Mouse (Mus musculus) midbrain, embryonic 13.5 days (tissue): ENCODE results near the gene Grin2a. TPM values are rescaled to one million over a fixed set of nuclear protein-coding genes. Genes with fewer than 3 reads are reported as not detected.

ENCODE experiments used
- ATAC-seq: fragments of 200-750 bp; cut with Nextera tagmentation; 2 replicates; pipeline ENCODE4 v1.8.0; 2017; ENCODE audit warnings: mild to moderate bottlenecking, moderate TSS enrichment, moderate library complexity
- H3K27ac ChIP-seq: fragments of 300-500 bp; sonication (generic); 2 replicates; pipeline ENCODE4 v1.5.1; 2015; ENCODE audit warnings: inconsistent platforms, mild to moderate bottlenecking, moderate library complexity
- H3K27me3 ChIP-seq: fragments of 300-500 bp; sonication (generic); 2 replicates; pipeline ENCODE4 v1.6.1; 2015; ENCODE audit warnings: mild to moderate bottlenecking, inconsistent platforms
- H3K36me3 ChIP-seq: fragments of 300-500 bp; sonication (generic); 2 replicates; pipeline ENCODE4 v1.6.1; 2015; ENCODE audit warnings: mild to moderate bottlenecking, inconsistent platforms
- H3K4me1 ChIP-seq: fragments of 300-500 bp; sonication (generic); replicated peaks from 2 replicates; pipeline ENCODE4 v1.6.1; 2015; ENCODE audit warnings: inconsistent platforms
- H3K4me2 ChIP-seq: fragments of 300-500 bp; sonication (generic); replicated peaks from 2 replicates; pipeline ENCODE4 v1.6.1; 2015; ENCODE audit warnings: moderate library complexity, mild to moderate bottlenecking, inconsistent platforms
- H3K4me3 ChIP-seq: fragments of 300-500 bp; sonication (generic); replicated peaks from 2 replicates; pipeline ENCODE4 v1.5.1; 2015; ENCODE audit warnings: mild to moderate bottlenecking, inconsistent platforms
- H3K9ac ChIP-seq: fragments of 300-500 bp; sonication (generic); replicated peaks from 2 replicates; pipeline ENCODE4 v1.6.1; 2015; ENCODE audit warnings: mild to moderate bottlenecking, inconsistent platforms
- H3K9me3 ChIP-seq: fragments of 300-500 bp; sonication (generic); 2 replicates; pipeline ENCODE4 v1.6.1; 2016; ENCODE audit warnings: mild to moderate bottlenecking, inconsistent platforms
- WGBS: fragments of 180-500 bp; shearing (Covaris S2); methylation state at CpG from one replicate; pipeline ENCODE4 v1.1.7; 2015; 5-methylcytosine and 5-hydroxymethylcytosine counted together
- polyA plus RNA-seq: library from polyadenylated mRNA; unstranded; fragments of >200 nt; fragmentation: Nextera tagmentation; extraction: Ambion mirVana; gene quantifications from 2 replicates; pipeline ENCODE4 v1.2.1, GENCODE M21; 2015

Gene Grin2a
- polyA plus RNA-seq, 1 experiment from 2014 or later = 3.8 TPM

DNA sequence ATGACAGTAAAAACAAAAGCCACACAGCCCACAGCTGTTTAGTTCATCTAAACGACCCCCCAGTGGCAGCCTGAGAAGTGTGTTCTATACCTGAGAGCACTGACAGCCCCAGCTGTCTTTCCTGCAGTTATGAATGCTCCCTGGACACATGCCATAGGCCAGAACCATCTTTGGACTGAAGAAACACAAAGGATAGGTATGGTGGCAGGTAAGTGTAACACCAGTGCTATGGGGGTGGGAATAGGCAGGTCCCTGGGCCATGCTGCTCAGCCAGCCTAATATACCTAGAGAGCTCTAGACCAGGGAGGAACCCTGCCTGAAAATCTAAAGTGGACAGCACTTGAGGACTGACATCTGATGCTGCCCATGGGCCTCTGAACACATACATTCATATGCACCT, 93.9 kb downstream of the Grin2a start:
- no peaks in the 10 kb centered on the region for H3K36me3 ChIP-seq
- no peak overlapping the region for H3K4me3 ChIP-seq
- H3K9ac ChIP-seq = no peak overlapping the region
- no peak overlapping the region for H3K27ac ChIP-seq
- WGBS = 60% methylated on average over 1 of the region's 1 CpGs
- H3K27me3 ChIP-seq = no peaks in the 10 kb centered on the region
- no peaks in the 10 kb centered on the region for H3K9me3 ChIP-seq
- no peaks in the 10 kb centered on the region for H3K4me1 ChIP-seq
- no peak overlapping the region for H3K4me2 ChIP-seq
- ATAC-seq = no peak

DNA sequence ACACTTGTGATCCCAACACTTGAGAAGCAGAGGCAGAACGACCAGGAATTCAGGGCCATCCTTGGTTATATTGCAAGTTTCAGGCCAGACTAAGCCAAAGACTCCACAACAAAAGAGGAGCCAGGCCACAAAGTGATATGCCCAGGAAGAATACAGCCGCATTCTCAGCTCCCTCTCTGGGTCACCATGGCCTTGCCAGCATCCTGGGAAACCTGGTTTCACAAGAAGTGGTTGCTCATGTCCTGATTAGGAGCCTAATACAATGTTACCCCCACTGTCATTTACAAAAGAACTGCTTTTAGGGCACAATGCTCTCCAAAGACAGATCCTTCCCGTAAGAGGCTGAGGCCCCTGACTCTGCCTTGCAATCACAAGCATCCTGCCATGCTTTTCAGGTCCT, 94.4 kb downstream of the Grin2a start:
- 75% methylated on average over 3 of the region's 3 CpGs for WGBS

GRCm38 (mm10) chr16:9900196-9900595, 95.2 kb downstream of the Grin2a start:
- ATAC-seq = no peak
- WGBS = 93% methylated on average over 1 of the region's 1 CpGs

More for the DNA sequence above, 94.4 kb downstream of the Grin2a start:
- no peaks in the 10 kb centered on the region for H3K9me3 ChIP-seq
- ATAC-seq = no peak
- no peak overlapping the region for H3K9ac ChIP-seq
- no peaks in the 10 kb centered on the region for H3K27me3 ChIP-seq
- no peaks in the 10 kb centered on the region for H3K36me3 ChIP-seq
- H3K27ac ChIP-seq = no peak overlapping the region
- H3K4me1 ChIP-seq = no peaks in the 10 kb centered on the region
- no peak overlapping the region for H3K4me3 ChIP-seq
- no peak overlapping the region for H3K4me2 ChIP-seq

GRCm38 (mm10) chr16:9899176-9899575, 96.2 kb downstream of the Grin2a start:
- H3K9me3 ChIP-seq = no peaks in the 10 kb centered on the region
- H3K27ac ChIP-seq = no peak overlapping the region
- H3K4me1 ChIP-seq = no peaks in the 10 kb centered on the region
- 76% methylated on average over 2 of the region's 2 CpGs for WGBS
- H3K4me3 ChIP-seq = no peak overlapping the region
- no peaks in the 10 kb centered on the region for H3K36me3 ChIP-seq
- H3K4me2 ChIP-seq = no peak overlapping the region
- no peaks in the 10 kb centered on the region for H3K27me3 ChIP-seq
- no peak for ATAC-seq
- H3K9ac ChIP-seq = no peak overlapping the region

More at GRCm38 (mm10) chr16:9900196-9900595, 95.2 kb downstream of the Grin2a start:
- Histone ChIP-seq H3K4me2 (no peak overlapping the region), H3K9ac (no peak overlapping the region), H3K36me3 (no peaks in the 10 kb centered on the region), H3K27me3 (no peaks in the 10 kb centered on the region), H3K27ac (no peak overlapping the region), H3K9me3 (no peaks in the 10 kb centered on the region), H3K4me1 (no peaks in the 10 kb centered on the region), H3K4me3 (no peak overlapping the region)

DNA sequence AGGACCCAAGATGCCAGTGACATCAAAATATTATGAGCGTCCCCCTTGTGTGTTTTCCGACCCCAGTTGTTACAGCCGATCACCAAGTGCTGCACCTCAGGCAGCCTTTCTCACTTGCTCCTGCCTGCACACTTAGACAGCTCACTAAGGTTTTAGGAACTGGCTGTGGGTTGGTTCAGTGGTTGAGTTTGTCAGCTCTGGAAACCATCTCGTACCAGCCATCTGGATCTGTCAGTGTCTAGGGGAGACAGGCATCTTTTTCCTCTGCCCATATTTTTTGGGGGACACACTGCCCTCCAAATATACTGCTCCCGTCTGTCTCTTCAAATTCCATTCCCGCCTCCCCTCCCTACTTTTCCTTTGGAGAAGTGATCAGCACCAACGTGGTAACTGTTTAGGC, 99.8 kb downstream of the Grin2a start:
- H3K9ac ChIP-seq = no peak overlapping the region
- no peak overlapping the region for H3K27ac ChIP-seq
- H3K27me3 ChIP-seq = no peaks in the 10 kb centered on the region
- H3K4me1 ChIP-seq = no peaks in the 10 kb centered on the region
- no peak for ATAC-seq
- H3K36me3 ChIP-seq = no peaks in the 10 kb centered on the region
- no peaks in the 10 kb centered on the region for H3K9me3 ChIP-seq
- H3K4me2 ChIP-seq = no peak overlapping the region
- H3K4me3 ChIP-seq = no peak overlapping the region
- WGBS = 79% methylated on average over 7 of the region's 7 CpGs

DNA sequence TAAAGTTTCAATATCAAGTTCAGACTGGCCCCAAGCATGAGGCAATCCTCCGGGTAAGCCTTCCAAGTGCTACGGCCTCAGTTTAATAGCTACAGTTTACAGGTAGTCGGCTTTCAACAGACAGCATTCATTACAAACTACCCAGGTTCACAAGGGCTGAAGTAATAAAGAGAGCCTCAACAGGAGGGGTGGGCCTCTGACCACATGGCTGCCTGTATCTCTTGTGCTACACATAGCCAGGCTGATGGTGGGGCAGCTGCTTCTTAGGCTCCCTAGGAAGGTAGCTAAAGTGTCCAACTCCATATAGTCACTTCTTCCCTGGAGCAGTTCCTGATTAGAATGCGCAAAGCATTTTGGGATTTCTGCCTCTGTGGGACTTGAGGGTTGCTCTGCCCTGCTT, 109.2 kb downstream of the Grin2a start:
- Histone ChIP-seq H3K27me3 (no peaks in the 10 kb centered on the region), H3K9ac (no peak overlapping the region), H3K4me3 (no peak overlapping the region), H3K36me3 (no peaks in the 10 kb centered on the region), H3K4me2 (no peak overlapping the region), H3K9me3 (no peaks in the 10 kb centered on the region), H3K27ac (no peak overlapping the region), H3K4me1 (no peaks in the 10 kb centered on the region)
- ATAC-seq = no peak
- WGBS = 86% methylated on average over 4 of the region's 4 CpGs

- no peak overlapping the region for H3K4me3 ChIP-seq
- no peak overlapping the region for H3K9ac ChIP-seq
- WGBS = 86% methylated on average over 2 of the region's 2 CpGs
- no peak overlapping the region for H3K4me2 ChIP-seq
- ATAC-seq = no peak
- H3K27ac ChIP-seq = no peak overlapping the region
- no peaks in the 10 kb centered on the region for H3K27me3 ChIP-seq
- H3K9me3 ChIP-seq = no peaks in the 10 kb centered on the region
- no peaks in the 10 kb centered on the region for H3K4me1 ChIP-seq
- H3K36me3 ChIP-seq = no peaks in the 10 kb centered on the region
These were observed 111.2 kb downstream of the Grin2a start for GRCm38 (mm10) chr16:9884141-9884540.

DNA sequence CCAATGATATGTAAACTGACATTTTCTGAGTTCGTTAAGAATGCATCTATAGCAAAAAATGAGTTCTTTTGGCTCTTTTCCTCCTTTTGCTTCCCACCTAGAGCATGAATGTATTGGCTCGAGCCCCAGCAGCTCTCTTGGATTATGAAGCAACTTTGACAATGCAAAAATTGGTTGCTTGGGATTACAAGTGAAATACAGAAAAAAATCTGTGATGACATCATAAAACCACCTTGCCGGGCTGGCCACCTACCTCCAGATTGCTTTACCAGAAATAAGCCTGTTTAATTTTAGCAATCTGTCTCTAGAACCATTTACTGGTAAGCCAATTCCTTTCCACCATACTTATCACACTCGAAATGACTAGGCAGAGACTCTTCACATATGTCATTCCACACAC, 112.9 kb downstream of the Grin2a start:
- no peak overlapping the region for H3K9ac ChIP-seq
- no peak overlapping the region for H3K27ac ChIP-seq
- ATAC-seq = no peak
- no peaks in the 10 kb centered on the region for H3K4me1 ChIP-seq
- H3K4me3 ChIP-seq = no peak overlapping the region
- no peaks in the 10 kb centered on the region for H3K9me3 ChIP-seq
- WGBS = 81% methylated on average over 4 of the region's 4 CpGs
- no peaks in the 10 kb centered on the region for H3K27me3 ChIP-seq
- no peak overlapping the region for H3K4me2 ChIP-seq
- no peaks in the 10 kb centered on the region for H3K36me3 ChIP-seq

GRCm38 (mm10) chr16:9873001-9873400, 122.4 kb downstream of the Grin2a start:
- Histone ChIP-seq H3K4me2 (no peak overlapping the region), H3K4me3 (no peak overlapping the region), H3K9ac (no peak overlapping the region), H3K27ac (no peak overlapping the region), H3K27me3 (no peaks in the 10 kb centered on the region), H3K9me3 (no peaks in the 10 kb centered on the region), H3K4me1 (no peaks in the 10 kb centered on the region), H3K36me3 (no peaks in the 10 kb centered on the region)
- no peak for ATAC-seq
- WGBS = 82% methylated on average over 4 of the region's 4 CpGs

GRCm38 (mm10) chr16:9865710-9866109, 129.7 kb downstream of the Grin2a start:
- no peak overlapping the region for H3K9ac ChIP-seq
- H3K27me3 ChIP-seq = no peaks in the 10 kb centered on the region
- H3K9me3 ChIP-seq = no peaks in the 10 kb centered on the region
- 79% methylated on average over 3 of the region's 3 CpGs for WGBS
- H3K4me1 ChIP-seq = no peaks in the 10 kb centered on the region
- no peaks in the 10 kb centered on the region for H3K36me3 ChIP-seq
- H3K27ac ChIP-seq = no peak overlapping the region
- ATAC-seq = no peak
- no peak overlapping the region for H3K4me3 ChIP-seq
- no peak overlapping the region for H3K4me2 ChIP-seq

DNA sequence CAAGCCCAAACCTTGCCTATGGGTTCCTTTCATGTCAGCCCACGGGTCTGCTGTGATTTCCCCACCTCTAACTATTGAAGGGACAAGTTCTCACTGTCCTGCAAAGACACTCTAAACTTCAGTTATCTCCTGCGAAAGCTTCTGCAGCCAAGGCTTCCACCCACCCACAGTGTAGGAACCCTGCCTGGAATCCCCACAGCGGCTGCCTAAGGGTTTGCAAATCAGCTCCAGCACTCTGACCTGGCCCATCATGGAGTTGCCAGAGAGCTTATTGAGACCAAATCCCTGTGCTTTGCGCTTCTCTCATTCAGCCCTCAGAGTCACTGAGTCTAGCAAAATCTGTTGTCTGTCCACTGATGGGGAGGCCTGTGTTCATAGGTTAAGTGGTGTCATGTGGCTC, 130.3 kb downstream of the Grin2a start:
- H3K27ac ChIP-seq = no peak overlapping the region
- H3K9ac ChIP-seq = no peak overlapping the region
- ATAC-seq = no peak
- 79% methylated on average over 4 of the region's 4 CpGs for WGBS
- no peaks in the 10 kb centered on the region for H3K36me3 ChIP-seq
- H3K27me3 ChIP-seq = no peaks in the 10 kb centered on the region
- H3K4me2 ChIP-seq = no peak overlapping the region
- no peaks in the 10 kb centered on the region for H3K9me3 ChIP-seq
- H3K4me1 ChIP-seq = no peaks in the 10 kb centered on the region
- H3K4me3 ChIP-seq = no peak overlapping the region

DNA sequence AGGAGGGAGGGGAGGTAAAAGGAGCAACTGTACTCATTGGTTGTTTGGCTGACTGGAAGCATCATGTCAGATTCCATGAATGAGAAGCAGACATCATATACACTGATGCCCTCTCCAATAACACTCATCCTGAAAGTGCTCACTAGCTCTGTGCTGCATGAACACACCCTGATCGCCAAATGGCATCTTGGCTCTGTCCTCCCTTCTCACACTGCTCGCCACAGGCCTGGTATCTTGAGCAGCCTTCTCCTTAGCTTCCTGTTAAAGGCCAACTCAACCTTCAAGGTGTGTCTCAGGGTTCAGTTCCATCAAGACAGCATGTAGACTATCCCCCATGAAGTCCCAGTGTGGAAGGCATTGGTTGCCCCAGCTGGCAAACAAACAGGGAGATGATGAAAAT, 137.6 kb downstream of the Grin2a start:
- no peak overlapping the region for H3K27ac ChIP-seq
- H3K9me3 ChIP-seq = no peaks in the 10 kb centered on the region
- no peak overlapping the region for H3K4me3 ChIP-seq
- H3K27me3 ChIP-seq = no peaks in the 10 kb centered on the region
- H3K4me1 ChIP-seq = no peaks in the 10 kb centered on the region
- no peak overlapping the region for H3K4me2 ChIP-seq
- H3K36me3 ChIP-seq = no peaks in the 10 kb centered on the region
- WGBS = 91% methylated on average over 2 of the region's 2 CpGs
- no peak for ATAC-seq
- H3K9ac ChIP-seq = no peak overlapping the region

DNA sequence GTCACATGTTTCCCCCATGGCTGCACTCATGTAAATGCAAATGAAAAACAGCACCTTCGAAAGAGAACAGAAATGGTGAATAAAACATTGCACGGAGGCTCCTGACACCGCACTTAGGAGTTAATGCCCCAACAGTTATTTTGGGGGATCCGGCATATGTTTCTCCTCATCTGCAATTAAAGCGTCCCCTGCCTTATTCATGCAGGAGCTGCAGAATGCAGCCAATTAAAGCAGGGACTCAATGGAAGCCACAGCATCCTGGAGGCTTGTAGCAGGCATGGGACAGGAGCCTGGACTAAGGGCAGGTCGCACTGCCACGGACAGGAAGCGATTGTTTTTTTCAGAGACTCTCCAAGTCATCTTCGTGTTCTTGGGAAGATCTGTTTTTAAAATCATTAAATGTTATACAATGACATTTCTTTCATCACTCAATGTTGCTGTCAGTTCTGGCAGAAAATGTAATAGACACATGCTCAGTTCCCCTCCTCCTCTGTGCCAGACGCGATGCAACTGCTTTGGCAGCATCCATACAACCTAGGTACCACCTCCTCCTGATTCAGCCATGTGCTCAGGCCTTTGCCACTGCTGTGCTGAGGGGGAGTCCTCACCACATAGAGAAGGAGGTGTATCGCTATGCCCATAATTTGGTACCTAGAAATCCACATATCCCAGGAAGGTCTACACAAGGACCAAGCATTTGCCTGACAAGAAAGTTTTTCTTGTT, 143.9 kb downstream of the Grin2a start:
- Histone ChIP-seq H3K4me3 (no peak overlapping the region), H3K27me3 (no peaks in the 10 kb centered on the region), H3K27ac (no peak overlapping the region), H3K36me3 (no peaks in the 10 kb centered on the region), H3K4me2 (no peak overlapping the region), H3K9me3 (no peaks in the 10 kb centered on the region), H3K9ac (no peak overlapping the region), H3K4me1 (no peaks in the 10 kb centered on the region)
- WGBS = 86% methylated on average over 12 of the region's 12 CpGs
- no peak for ATAC-seq
